Mouse (Mus musculus) hindlimb bud, embryonic 11.5 days (tissue): ENCODE data around the gene Slc35f1.

Source experiments
- DNase-seq: peaks from one replicate; pipeline ENCODE4 v3.0.0-alpha.2; 2012; ENCODE audit warnings: low read depth, low spot score; ENCODE audit errors: extremely low spot score

Slc35f1 gene

DNA sequence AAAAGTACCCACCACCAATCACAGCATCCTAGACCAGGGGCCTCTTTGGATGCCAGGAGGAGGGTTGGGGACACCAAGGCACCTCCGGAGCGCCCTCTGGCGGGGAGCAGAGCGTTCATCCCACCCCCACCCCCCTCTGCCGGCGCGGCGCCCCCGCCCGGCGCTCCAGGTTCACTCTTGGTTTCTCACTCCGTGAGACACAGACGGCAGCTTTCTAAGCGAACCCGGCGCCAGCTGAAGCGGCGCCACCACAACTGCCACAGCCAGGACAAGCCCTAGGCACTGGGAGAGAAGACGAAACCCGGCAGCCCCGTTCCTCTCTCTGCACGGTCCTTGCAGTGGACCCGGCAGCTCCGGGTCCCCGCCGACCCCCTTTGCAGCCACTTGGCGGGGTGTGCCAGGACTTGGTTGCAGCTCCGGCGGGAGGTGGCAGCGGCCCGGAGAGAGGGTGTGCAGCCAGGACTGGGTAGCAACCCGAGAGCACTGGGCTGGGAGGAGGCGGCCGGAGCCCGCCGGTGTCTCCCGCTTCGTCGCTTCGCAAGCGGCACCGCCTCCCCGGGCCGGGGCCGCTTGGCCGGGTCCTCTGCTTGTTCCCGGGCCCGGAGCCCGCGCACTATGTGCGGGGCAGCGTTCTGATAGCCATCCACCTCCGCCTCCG is at the start of gene Slc35f1:
Slc35f1 (plus strand) TSS at position 200 of the 658 bp plus-strand sequence.
- peak; percentile 37 for DNase-seq

- DNase-seq: no peak
These were observed 19.1 kb upstream of the Slc35f1 start for GRCm38 (mm10) chr10:52671234-52671633.

GRCm38 (mm10) chr10:52690992-52691731 is 829 bp downstream of the Slc35f1 start:
- no peak for DNase-seq

GRCm38 (mm10) chr10:52703688-52704087 is 13.4 kb downstream of the Slc35f1 start:
- DNase-seq: no peak

DNA sequence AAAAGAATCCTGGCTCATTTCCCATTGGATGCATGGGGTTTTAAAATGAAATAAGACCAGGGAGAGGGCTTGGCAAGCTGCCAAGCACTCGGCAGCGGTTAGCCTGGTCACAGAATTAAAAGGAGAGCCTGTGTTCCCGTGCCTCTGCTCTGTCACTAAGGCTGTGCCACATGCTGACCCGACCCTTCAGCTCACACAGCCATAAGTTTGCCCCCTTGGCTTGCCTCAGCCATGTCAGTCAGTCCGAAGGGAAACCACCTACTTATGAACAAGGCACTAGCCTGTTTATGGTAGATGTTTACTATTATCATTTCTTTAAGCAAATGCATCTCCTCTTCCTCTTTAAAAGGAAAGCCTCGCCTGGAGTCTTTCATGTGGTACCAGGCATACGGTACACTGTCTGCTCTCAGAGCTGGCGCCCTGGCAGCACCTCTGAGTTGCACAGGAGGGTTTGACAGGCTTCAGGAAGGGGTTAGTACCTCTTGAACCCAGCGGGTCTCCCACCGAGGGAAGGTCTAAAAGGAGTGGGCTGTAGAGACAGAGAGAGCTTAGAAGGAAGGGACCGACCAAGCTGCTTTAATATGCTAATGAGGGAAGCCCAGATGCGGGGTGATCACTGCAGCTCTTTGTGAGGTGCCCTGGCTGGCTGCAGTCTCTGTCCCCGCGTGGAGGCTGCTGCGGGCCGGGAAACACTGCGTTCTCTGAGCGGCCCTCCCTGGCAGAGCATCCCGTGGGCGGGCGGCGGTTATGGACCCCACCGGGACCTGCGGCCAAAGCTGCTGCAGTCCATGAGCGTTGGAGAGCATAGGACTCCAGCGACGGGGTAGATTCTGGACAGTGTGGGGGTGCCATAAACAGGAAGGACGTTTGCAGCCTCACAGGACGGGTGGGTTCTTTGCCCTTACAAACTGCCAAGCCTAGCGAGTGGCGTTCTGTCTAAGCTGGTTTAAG is 14.0 kb downstream of the Slc35f1 start:
- peak; percentile 56 for DNase-seq

- DNase-seq: no peak
These were observed 19.1 kb downstream of the Slc35f1 start for GRCm38 (mm10) chr10:52709482-52709881.

- DNase-seq: no peak
These were observed 21.8 kb downstream of the Slc35f1 start for GRCm38 (mm10) chr10:52712166-52712565.

GRCm38 (mm10) chr10:52714557-52714956 is 24.2 kb downstream of the Slc35f1 start:
- no peak for DNase-seq

GRCm38 (mm10) chr10:52715146-52715545 is 24.8 kb downstream of the Slc35f1 start:
- no peak for DNase-seq

GRCm38 (mm10) chr10:52718199-52718917 is 28.0 kb downstream of the Slc35f1 start:
- DNase-seq: no peak

DNA sequence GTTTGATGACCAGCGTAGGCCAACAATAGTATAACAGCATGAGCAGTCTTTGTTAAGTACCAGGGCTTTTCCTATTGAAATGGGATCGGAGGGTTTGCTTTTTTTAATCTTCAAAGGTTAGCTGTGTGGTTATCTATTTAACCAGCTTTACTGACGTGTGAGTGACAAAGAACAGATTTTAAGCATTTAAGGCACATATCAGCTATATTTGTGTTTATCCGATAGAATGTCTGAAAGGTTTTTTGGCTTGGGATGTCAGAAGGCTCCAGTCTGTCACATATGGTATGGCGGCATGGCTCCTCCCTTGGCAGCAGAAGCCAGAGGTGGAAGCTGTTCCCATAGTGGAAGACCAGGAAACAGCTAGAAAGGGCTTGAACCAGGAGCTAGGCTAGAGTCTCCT is 36.3 kb downstream of the Slc35f1 start:
- no peak for DNase-seq

- peak; percentile 24 for DNase-seq
These were observed 52.5 kb downstream of the Slc35f1 start for GRCm38 (mm10) chr10:52742671-52743379.

DNA sequence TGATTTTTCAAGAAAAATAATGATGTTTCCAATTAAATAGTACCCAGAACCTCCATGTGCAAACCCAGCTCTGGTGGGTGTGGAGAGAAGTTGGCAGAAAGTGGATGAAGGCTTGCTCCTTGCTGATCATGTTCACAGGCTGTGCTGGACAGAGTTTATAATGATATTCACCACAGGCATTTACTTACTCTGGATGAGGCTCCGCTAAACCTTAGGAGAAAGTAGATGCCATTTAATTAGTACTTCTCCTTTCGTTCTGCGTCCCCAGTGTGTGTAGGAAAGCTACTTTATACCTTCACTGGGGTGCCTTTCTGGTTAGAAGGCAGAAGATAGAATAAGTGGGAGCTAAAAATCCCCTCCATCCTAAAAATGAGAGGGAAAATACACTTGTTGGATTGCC is 53.5 kb downstream of the Slc35f1 start:
- DNase-seq: no peak

DNA sequence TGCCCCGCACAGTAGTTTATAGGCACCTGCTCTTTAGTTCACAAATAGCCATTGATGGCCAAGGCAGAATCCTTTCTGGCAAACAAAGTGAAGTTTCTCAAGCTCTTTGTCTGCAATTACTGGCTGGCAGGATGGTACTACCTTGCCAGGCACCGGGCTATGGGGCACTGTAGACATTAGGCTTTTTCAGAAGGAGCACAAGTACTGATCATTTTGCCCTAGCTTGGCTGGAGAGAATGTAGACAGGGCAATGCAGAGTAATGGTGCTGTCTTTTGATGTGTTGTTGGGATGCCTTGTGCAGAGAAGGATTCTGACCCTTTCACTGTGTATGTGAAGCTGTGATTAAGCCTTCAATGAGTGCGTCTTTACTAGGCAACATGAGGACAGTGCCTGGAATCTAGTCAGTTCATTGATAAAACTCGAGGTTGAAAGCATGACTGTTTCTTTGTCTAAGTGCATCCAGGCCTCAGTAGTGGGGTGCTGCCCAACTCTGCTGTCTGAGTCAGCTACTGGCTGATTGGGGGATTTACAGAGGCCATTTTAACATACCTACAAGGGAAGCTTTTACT is 57.8 kb downstream of the Slc35f1 start:
- no peak for DNase-seq

DNA sequence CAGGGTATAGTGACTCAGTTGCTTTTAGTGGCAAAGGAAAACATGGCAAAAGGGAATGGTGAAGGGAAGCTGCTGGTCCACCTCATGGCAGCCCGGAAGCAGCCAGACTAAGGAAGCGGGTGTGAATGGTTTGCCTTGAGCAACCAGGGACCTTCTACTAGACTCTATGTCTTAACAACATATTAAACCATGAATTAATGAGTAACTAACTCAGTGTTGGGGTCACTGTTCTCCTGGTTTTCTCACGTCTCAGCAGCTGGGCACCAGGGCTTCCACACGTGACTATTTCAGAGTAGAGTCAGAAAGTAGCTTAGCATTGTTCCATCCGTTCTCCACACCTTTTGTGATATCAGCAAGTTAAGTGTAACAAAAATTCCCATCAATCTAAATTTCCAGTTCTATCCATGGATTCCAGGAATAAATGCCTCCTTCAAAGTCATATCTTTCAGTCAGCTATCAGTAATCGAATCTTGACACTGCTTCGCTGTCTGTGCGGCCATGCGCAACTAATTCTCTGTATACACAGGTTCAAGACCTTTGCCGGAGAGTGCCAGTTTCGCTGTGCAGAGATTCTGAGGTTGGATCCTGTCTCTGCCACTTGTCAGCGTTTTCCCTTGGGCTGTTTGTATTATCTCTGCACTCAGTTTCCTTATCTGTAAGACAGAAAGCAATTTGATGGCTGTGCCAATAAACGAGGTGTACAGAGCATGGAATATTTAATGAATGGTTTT is 65.8 kb downstream of the Slc35f1 start:
- DNase-seq: no peak

DNA sequence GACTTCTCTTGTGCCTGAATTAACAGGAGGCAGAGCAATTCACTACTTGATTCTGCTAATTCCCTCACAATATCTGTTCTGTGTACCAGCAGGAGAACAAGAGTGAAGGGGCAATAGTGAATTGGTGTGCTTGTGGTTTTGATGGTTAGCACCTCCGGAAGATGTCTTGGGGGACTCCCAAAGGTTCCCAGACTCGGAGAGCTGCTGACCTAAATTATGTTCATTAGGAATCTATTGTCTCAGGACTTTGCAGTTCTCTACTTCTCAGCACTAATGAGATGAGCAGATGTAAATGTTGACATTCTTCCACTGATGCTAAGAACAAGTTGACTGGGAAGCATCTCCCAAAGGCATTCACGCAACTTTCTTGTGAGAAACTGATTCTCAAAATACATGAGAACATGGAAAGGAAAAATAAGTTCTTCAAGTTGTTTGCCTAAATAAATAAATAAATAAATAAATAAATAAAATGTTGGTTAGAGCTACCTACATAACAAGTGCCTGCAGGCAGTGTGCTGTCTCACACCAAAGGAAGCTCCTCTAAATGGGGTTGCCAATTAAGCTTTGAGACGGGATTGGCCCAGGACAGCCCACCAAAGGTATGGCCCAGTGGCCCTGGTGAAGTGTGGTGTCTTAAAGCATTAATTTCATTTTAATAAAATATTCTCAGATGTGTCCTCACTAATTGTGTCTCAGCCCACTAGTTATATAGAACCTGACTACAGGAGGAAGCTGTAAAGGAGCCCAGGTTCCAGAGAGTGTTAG is 67.3 kb downstream of the Slc35f1 start:
- no peak for DNase-seq

DNA sequence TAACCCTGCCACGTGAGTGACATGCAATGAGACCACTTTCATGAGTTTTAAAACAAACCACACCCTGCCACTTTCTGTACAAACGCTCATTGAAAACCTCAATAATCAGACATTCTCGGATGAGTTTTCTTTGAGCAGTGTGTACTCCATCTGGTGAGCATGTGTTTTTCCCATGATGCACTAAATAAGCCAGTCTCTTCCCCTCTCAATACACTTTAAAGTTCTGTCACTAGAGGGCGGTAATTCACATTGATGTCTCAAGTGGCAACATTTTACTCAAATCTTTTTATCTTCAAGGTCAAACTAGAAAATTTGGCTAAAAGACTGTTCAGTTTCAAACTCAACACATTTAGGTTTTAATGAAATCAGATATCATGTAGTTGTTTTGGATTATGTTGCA is 68.3 kb downstream of the Slc35f1 start:
- peak; percentile 52 for DNase-seq

DNA sequence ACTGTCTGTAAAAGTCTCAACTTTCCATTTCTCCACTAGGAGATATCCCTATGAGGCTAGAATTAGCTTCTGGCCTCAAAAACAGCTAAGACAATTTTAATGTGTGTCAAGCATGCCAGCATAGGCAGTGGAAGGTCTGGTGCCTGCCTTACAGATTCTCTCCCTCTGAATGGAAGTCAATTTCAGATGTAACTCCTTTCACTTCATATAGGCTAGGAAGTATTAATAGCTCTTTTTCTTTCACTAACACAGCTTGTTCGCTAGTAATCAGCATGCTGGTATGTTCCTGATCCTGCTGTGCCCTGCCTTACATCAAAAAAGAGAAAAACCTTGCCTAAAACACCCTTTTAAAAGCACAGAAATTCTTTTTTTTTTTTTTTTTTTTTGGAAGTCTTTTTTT is 70.2 kb downstream of the Slc35f1 start:
- DNase-seq: no peak
